Mouse (Mus musculus) kidney, adult 10 weeks (tissue): Measurements from ENCODE around the gene Camk1d. TPM values are rescaled to one million over a fixed set of nuclear protein-coding genes. Genes with fewer than 3 reads are reported as not detected.

Source experiments
- polyA plus RNA-seq: library from polyadenylated mRNA; stranded (reverse); fragments of 350-450 nt; fragmentation: Illumina TruSeq; extraction: RNeasy Lipid Tissue Mini Kit (QIAGEN cat#74804); gene quantifications from one replicate; pipeline ENCODE4 v1.2.3, GENCODE M21; 2014; ENCODE audit warnings: low read depth, low replicate concordance

The Camk1d gene
- polyA plus RNA-seq: 1.5 TPM

DNA sequence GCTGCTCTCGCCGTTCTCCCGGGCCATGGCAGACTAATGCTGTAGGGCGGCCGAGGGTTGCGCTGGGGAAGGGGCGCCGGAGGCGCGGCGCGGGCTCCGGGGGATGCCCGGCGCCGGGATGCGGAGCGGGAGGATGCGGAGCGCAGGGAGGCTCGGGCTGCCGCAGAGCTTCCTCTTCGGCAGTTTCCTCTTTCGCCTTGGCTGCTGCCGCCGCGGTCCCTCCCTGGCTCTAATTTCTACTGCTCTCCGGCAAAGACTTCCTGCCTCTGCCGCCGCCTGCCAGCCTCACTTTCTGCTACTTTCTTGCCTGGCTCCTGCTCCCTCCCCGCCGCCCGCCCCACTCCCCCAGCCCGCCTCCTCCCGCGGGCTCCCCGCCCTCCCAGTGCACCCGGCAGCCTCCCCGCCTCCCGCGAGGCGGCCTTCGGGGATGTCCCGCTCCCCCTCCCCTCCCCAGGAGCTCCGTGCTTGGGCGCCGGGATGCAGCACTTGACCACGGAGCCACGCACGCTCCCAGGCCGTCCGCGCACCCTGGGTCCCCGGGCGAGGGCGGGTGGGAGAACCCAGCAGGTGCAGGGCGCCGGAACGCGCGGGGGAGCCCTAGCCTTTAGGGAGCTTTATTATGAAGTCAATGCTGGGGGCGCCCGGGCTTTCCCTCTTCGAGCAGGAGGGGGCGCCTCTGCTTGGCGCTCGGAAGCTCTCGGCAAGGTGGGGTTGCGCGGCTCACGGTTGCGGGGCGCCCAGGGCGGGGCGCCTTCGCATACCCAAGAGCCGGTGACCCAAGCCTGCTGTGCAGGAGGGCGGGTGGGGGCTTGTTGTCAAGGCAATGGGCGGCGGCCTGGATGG lies at the start of gene Camk1d:
Camk1d (minus strand) TSS at position 305 of the 843 bp plus-strand sequence.

Other genes starting within 250 kb of the Camk1d start
- 32.2 TPM for gene Nudt5, start 130.5 kb upstream of the Camk1d start, polyA plus RNA-seq
- gene Cdc123, start 130.6 kb upstream of the Camk1d start, polyA plus RNA-seq: 205 TPM
- not detected for gene Gm13199, start 148.4 kb upstream of the Camk1d start, polyA plus RNA-seq
- 19.8 TPM for gene Sec61a2, start 180.9 kb upstream of the Camk1d start, polyA plus RNA-seq
- 22.0 TPM for gene Dhtkd1, start 228.3 kb upstream of the Camk1d start, polyA plus RNA-seq
- gene Upf2, start 237.0 kb upstream of the Camk1d start, polyA plus RNA-seq: 46.5 TPM